Mouse (Mus musculus) megakaryocyte progenitor cell, adult 5-6 weeks (primary cell): ENCODE results near the gene Oit3. TPM values are rescaled to one million over a fixed set of nuclear protein-coding genes. Genes with fewer than 3 reads are reported as not detected.
"Not testable (repeated sequence)": the region's sequence is repeated elsewhere in the genome, so short reads cannot be mapped to it uniquely, and the experiment has no call there.

Source experiments
- ATAC-seq: replicated peaks from 2 replicates; pipeline ENCODE4 v1.8.0; 2016; ENCODE audit warnings: mild to moderate bottlenecking, moderate TSS enrichment, inconsistent platforms; ENCODE audit not compliant: poor library complexity
- total RNA-seq, 2 experiments: library from RNA; stranded (forward) in 1 of 2; stranded (reverse) in 1 of 2; fragments of 157-497, 149-512 nt in 1 of 2; fragments of 200-1000 nt in 1 of 2; gene quantifications; 2 replicates each; pipeline versions ENCODE4 v1.2.3 to v1.2.4; 2015 to 2017

Oit3 gene
- total RNA-seq, 2 experiments from 2014 or later: 0.21 TPM; not detected in 1

- no peak for ATAC-seq
These were observed 12.0 kb downstream of the Oit3 start for GRCm38 (mm10) chr10:59429448-59430135.

GRCm38 (mm10) chr10:59426371-59426770 lies 15.2 kb downstream of the Oit3 start:
- no peak for ATAC-seq

GRCm38 (mm10) chr10:59425369-59425768 lies 16.2 kb downstream of the Oit3 start:
- ATAC-seq: peak; percentile 48; the same call in 1 of the 2 replicates

- no peak for ATAC-seq
These were observed 17.1 kb downstream of the Oit3 start for GRCm38 (mm10) chr10:59424453-59424852.

GRCm38 (mm10) chr10:59419516-59419915 lies 22.1 kb downstream of the Oit3 start:
- 0 out of 2 replicates have a peak, but pooled peaks have one; percentile 29 for ATAC-seq

GRCm38 (mm10) chr10:59416623-59417022 lies 25.0 kb downstream of the Oit3 start:
- ATAC-seq: no peak

- ATAC-seq: no peak
These were observed 27.9 kb downstream of the Oit3 start for GRCm38 (mm10) chr10:59413711-59414110.

- no peak for ATAC-seq
These were observed 31.3 kb downstream of the Oit3 start for GRCm38 (mm10) chr10:59410264-59410663.

- no peak for ATAC-seq
These were observed 33.1 kb downstream of the Oit3 start for GRCm38 (mm10) chr10:59408499-59408898.

- no peak for ATAC-seq
These were observed 37.8 kb downstream of the Oit3 start for GRCm38 (mm10) chr10:59403793-59404149.

GRCm38 (mm10) chr10:59402899-59403792 lies 38.4 kb downstream of the Oit3 start, which contains the start of gene Pla2g12b:
Gene Pla2g12b (plus strand): TSS chr10:59403660.
- no peak for ATAC-seq

- ATAC-seq: peak; percentile 68
These were observed 46.1 kb downstream of the Oit3 start, which contains the start of gene Gm10273 for GRCm38 (mm10) chr10:59395461-59395860. Gene Gm10273 (plus strand): TSS chr10:59395632.

GRCm38 (mm10) chr10:59391907-59392306 lies 49.7 kb downstream of the Oit3 start:
- ATAC-seq: peak; percentile 26

- ATAC-seq: peak; percentile 54
These were observed 51.9 kb downstream of the Oit3 start for GRCm38 (mm10) chr10:59389652-59390051.

GRCm38 (mm10) chr10:59386951-59387350 lies 54.6 kb downstream of the Oit3 start:
- ATAC-seq: no peak

- not testable (repeated sequence) for ATAC-seq
These were observed 60.0 kb downstream of the Oit3 start for GRCm38 (mm10) chr10:59381563-59381962.

- ATAC-seq: peak; percentile 84
These were observed 61.2 kb downstream of the Oit3 start for GRCm38 (mm10) chr10:59380411-59380821.

- peak; percentile 54 for ATAC-seq
These were observed 61.7 kb downstream of the Oit3 start for GRCm38 (mm10) chr10:59379927-59380326.

GRCm38 (mm10) chr10:59378728-59379127 lies 62.9 kb downstream of the Oit3 start:
- no peak for ATAC-seq

GRCm38 (mm10) chr10:59377906-59378305 lies 63.7 kb downstream of the Oit3 start:
- no peak for ATAC-seq
